31 mouse cellular contexts compared by ENCODE assay signal in the genomic region with DNA sequence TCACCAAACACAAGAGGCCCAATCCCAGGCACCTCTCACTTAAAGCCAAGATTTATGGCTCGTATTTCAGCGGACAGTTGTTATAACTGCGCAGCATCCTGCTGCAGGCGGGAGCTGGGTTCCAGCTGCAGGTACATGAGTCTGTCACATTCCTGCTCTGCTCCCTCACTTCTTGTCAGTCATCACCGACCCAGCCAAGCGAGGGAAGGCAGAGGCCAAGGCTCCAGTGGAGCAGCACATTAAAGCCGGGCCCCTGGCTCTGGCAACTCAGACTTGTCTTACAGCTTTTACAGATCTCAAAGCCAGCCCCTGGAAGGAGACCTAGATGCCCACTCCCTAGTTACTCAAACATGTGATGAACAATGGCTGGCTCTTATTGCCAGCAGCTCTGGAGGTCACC.
DNase-seq lines count a peak whose midpoint lies in the region; ATAC-seq and TF ChIP-seq lines count a peak whose summit lies in the region.
"Had no signal": no experiment of that assay in that cellular context is flagged by ENCODE, and none has a peak within 500 bp of the region (broad histone marks: within the 10 kb centered on the region; RNA-seq: fewer than 3 reads in every experiment).

No protein-coding gene starts in this region.

- H3K4me3 ChIP-seq in cerebellum, adult 2 months (replicated peaks; ENCODE audit: insufficient read depth, low read depth, low read length): no peak overlapping the region
- no peak overlapping the region for H3K4me3 ChIP-seq in hindbrain, embryonic 16.5 days (ENCODE audit: low read length)
- no peak overlapping the region for H3K4me3 ChIP-seq in hindbrain, embryonic 13.5 days
- no peak overlapping the region for H3K4me3 ChIP-seq in kidney, postnatal 0 days (replicated peaks; ENCODE audit: low read depth, low read length)
- H3K4me3 ChIP-seq in lung, embryonic 14.5 days (ENCODE audit: low read depth, low read length): no peak overlapping the region
- H3K4me3 ChIP-seq: embryonic facial prominence, embryonic 13.5 days; erythroblast, embryonic 14.5 days; forebrain, embryonic 13.5 days; heart, embryonic 15.5 days; hindbrain, embryonic 12.5 days; midbrain, embryonic 10.5 days; midbrain, embryonic 15.5 days; neural tube, embryonic 15.5 days had no signal

- no peaks in the 10 kb centered on the region for H3K9me3 ChIP-seq in hindbrain, embryonic 16.5 days (ENCODE audit: control insufficient read depth, low read length)
- no peaks in the 10 kb centered on the region for H3K9me3 ChIP-seq in hindbrain, embryonic 13.5 days
- no peaks in the 10 kb centered on the region for H3K9me3 ChIP-seq in kidney, postnatal 0 days (replicated peaks; ENCODE audit: low read length)
- no peaks in the 10 kb centered on the region for H3K9me3 ChIP-seq in lung, embryonic 14.5 days (ENCODE audit: low read depth, low read length)
- H3K9me3 ChIP-seq: embryonic facial prominence, embryonic 13.5 days; forebrain, embryonic 13.5 days; heart, embryonic 15.5 days; hindbrain, embryonic 12.5 days; midbrain, embryonic 10.5 days; midbrain, embryonic 15.5 days; neural tube, embryonic 15.5 days had no signal

- no peaks in the 10 kb centered on the region for H3K27me3 ChIP-seq in cerebellum, adult 2 months (ENCODE audit: control insufficient read depth, insufficient read depth, low read length)
- no peaks in the 10 kb centered on the region for H3K27me3 ChIP-seq in hindbrain, embryonic 16.5 days (replicated peaks; ENCODE audit: control insufficient read depth, insufficient read depth, low read length)
- H3K27me3 ChIP-seq in hindbrain, embryonic 13.5 days: no peaks in the 10 kb centered on the region
- no peaks in the 10 kb centered on the region for H3K27me3 ChIP-seq in kidney, postnatal 0 days (ENCODE audit: insufficient read depth, low read length)
- H3K27me3 ChIP-seq in lung, embryonic 14.5 days (ENCODE audit: insufficient read depth, low read length): no peaks in the 10 kb centered on the region
- H3K27me3 ChIP-seq: embryonic facial prominence, embryonic 13.5 days; forebrain, embryonic 13.5 days; heart, embryonic 15.5 days; hindbrain, embryonic 12.5 days; midbrain, embryonic 15.5 days; neural tube, embryonic 15.5 days had no signal

- 45% methylated on average over 7 of the region's 7 CpGs for WGBS in cerebellum, adult 2 months
- WGBS in hindbrain, embryonic 16.5 days: 66% methylated on average over 7 of the region's 7 CpGs
- WGBS in hindbrain, embryonic 13.5 days: 74% methylated on average over 7 of the region's 7 CpGs
- 29% methylated on average over 7 of the region's 7 CpGs for WGBS in kidney, postnatal 0 days
- 34% methylated on average over 7 of the region's 7 CpGs for WGBS in lung, embryonic 14.5 days

- peaks cover 16% of the 10 kb centered on the region for H3K4me1 ChIP-seq in cerebellum, adult 2 months (ENCODE audit: control insufficient read depth, insufficient read depth, low read length)
- H3K4me1 ChIP-seq in hindbrain, embryonic 16.5 days (ENCODE audit: control insufficient read depth, insufficient read depth, low read depth, low read length): no peaks in the 10 kb centered on the region
- H3K4me1 ChIP-seq in hindbrain, embryonic 13.5 days (replicated peaks): 0 out of 2 replicates have a peak, but pooled peaks cover 9% of the 10 kb centered on the region
- H3K4me1 ChIP-seq in kidney, postnatal 0 days (replicated peaks; ENCODE audit: insufficient read depth, low read length): no peaks in the 10 kb centered on the region
- H3K4me1 ChIP-seq in lung, embryonic 14.5 days (ENCODE audit: insufficient read depth): no peaks in the 10 kb centered on the region
- H3K4me1 ChIP-seq: embryonic facial prominence, embryonic 13.5 days; forebrain, embryonic 13.5 days; heart, embryonic 15.5 days; hindbrain, embryonic 12.5 days; midbrain, embryonic 10.5 days; midbrain, embryonic 15.5 days; neural tube, embryonic 15.5 days had no signal

- TF ChIP-seq CTCF in cerebellum, adult 2 months (IDR thresholded peaks at IDR 0.05; ENCODE audit: borderline replicate concordance, insufficient read depth, low read depth, low read length): no peak
- TF ChIP-seq CTCF in kidney, postnatal 0 days (IDR thresholded peaks at IDR 0.05; ENCODE audit: low read depth): no peak
- no peak for TF ChIP-seq CTCF in lung, embryonic 14.5 days (IDR thresholded peaks at IDR 0.05; ENCODE audit: low read depth)

- H3K27ac ChIP-seq in cerebellum, adult 2 months (ENCODE audit: insufficient read depth, low read length): peak overlapping the region; percentile 39; the same call in 1 of the 2 replicates
- H3K27ac ChIP-seq in hindbrain, embryonic 16.5 days (ENCODE audit: low read depth, low read length): no peak overlapping the region
- no peak overlapping the region for H3K27ac ChIP-seq in hindbrain, embryonic 13.5 days
- no peak overlapping the region for H3K27ac ChIP-seq in kidney, postnatal 0 days
- H3K27ac ChIP-seq in lung, embryonic 14.5 days (ENCODE audit: low read depth): no peak overlapping the region
- H3K27ac ChIP-seq: embryonic facial prominence, embryonic 13.5 days; forebrain, embryonic 13.5 days; heart, embryonic 15.5 days; hindbrain, embryonic 12.5 days; liver, embryonic 14.5 days; midbrain, embryonic 10.5 days; midbrain, embryonic 15.5 days; neural tube, embryonic 15.5 days; stomach, postnatal 0 days had no signal

- ATAC-seq in cerebellum, adult (ENCODE audit: insufficient number of reproducible peaks, low FRiP score, low TSS enrichment): no peak
- 0 out of 2 replicates have a peak, but pooled peaks have one; percentile 37 for ATAC-seq in hindbrain, embryonic 16.5 days
- no peak for ATAC-seq in hindbrain, embryonic 13.5 days (ENCODE audit: low FRiP score)
- peak; percentile 74 for ATAC-seq in kidney, postnatal 0 days (replicated peaks; ENCODE audit: low FRiP score, low read depth)
- peak; percentile 25; the same call in 1 of the 2 replicates for ATAC-seq in lung, embryonic 14.5 days (ENCODE audit: insufficient read depth)
- ATAC-seq: activated CD4-positive, CD25-positive, alpha-beta regulatory T cell, adult 4 months; forebrain, embryonic 13.5 days; inflammation-experienced regulatory T-cells, adult 6 months; midbrain, embryonic 15.5 days had no signal

- TF ChIP-seq POLR2A in cerebellum, adult 2 months (IDR thresholded peaks at IDR 0.05; ENCODE audit: borderline replicate concordance, insufficient read depth, low read length): no peak

- DNase-seq in cerebellum, adult 2 months: no peak
- DNase-seq in kidney, postnatal 0 days (ENCODE audit: low spot score): peak; percentile 6
- no peak for DNase-seq in kidney, adult 8-10 months
- DNase-seq in lung, embryonic 14.5 days: peak; percentile 11
- DNase-seq in lung, postnatal 36 days: no peak
- DNase-seq: adrenal gland, adult 8-10 months; gastrocnemius, postnatal 14 days; kidney, adult 11 months; layer of hippocampus, postnatal 36 days; liver; lung, adult 2 months; lung, postnatal 14 days; right cerebral cortex, adult 18-20 months; spleen, adult 18-20 months; thymus, adult 18-20 months; thymus, postnatal 25 days had no signal

- H3K4me2 ChIP-seq in hindbrain, embryonic 16.5 days (ENCODE audit: low read length): no peak overlapping the region
- H3K4me2 ChIP-seq in hindbrain, embryonic 13.5 days: no peak overlapping the region
- H3K4me2 ChIP-seq in kidney, postnatal 0 days (ENCODE audit: low read length): no peak overlapping the region
- no peak overlapping the region for H3K4me2 ChIP-seq in lung, embryonic 14.5 days
- H3K4me2 ChIP-seq: embryonic facial prominence, embryonic 13.5 days; forebrain, embryonic 13.5 days; heart, embryonic 15.5 days; hindbrain, embryonic 12.5 days; midbrain, embryonic 15.5 days; neural tube, embryonic 15.5 days had no signal

- H3K36me3 ChIP-seq in hindbrain, embryonic 16.5 days (ENCODE audit: control insufficient read depth, insufficient read depth, low read length): no peaks in the 10 kb centered on the region
- H3K36me3 ChIP-seq in hindbrain, embryonic 13.5 days: no peaks in the 10 kb centered on the region
- no peaks in the 10 kb centered on the region for H3K36me3 ChIP-seq in kidney, postnatal 0 days (ENCODE audit: insufficient read depth, low read length)
- H3K36me3 ChIP-seq in lung, embryonic 14.5 days (ENCODE audit: insufficient read depth): no peaks in the 10 kb centered on the region
- H3K36me3 ChIP-seq: embryonic facial prominence, embryonic 13.5 days; heart, embryonic 15.5 days; hindbrain, embryonic 12.5 days; midbrain, embryonic 10.5 days; midbrain, embryonic 15.5 days; neural tube, embryonic 15.5 days had no signal

- no peak overlapping the region for H3K9ac ChIP-seq in hindbrain, embryonic 16.5 days (ENCODE audit: low read depth, low read length)
- H3K9ac ChIP-seq in hindbrain, embryonic 13.5 days: no peak overlapping the region
- H3K9ac ChIP-seq in kidney, postnatal 0 days (ENCODE audit: low read depth, low read length): no peak overlapping the region
- H3K9ac ChIP-seq in lung, embryonic 14.5 days: no peak overlapping the region
- H3K9ac ChIP-seq: embryonic facial prominence, embryonic 13.5 days; forebrain, embryonic 13.5 days; heart, embryonic 15.5 days; hindbrain, embryonic 12.5 days; liver, embryonic 14.5 days; midbrain, embryonic 15.5 days; neural tube, embryonic 15.5 days had no signal

Comparison
In these comparisons a context has a peak if more than half of its experiments do, and no peak if none do; other contexts are left out.
1. DNase-seq: peak in kidney, postnatal 0 days (single experiment) and lung, embryonic 14.5 days (single experiment); none in cerebellum, adult 2 months (0 of 2), kidney, adult 8-10 months (0 of 2) and lung, postnatal 36 days (single experiment).
2. ATAC-seq: peak in hindbrain, embryonic 16.5 days (single experiment), kidney, postnatal 0 days (single experiment) and lung, embryonic 14.5 days (single experiment); none in cerebellum, adult (single experiment) and hindbrain, embryonic 13.5 days (single experiment).